Mouse (Mus musculus) thymus, postnatal 25 days (tissue): ENCODE measurements around the gene Ndufs5.

Experiments
- DNase-seq: peaks from one replicate; pipeline ENCODE4 v3.0.0; 2022

The Ndufs5 gene

DNA sequence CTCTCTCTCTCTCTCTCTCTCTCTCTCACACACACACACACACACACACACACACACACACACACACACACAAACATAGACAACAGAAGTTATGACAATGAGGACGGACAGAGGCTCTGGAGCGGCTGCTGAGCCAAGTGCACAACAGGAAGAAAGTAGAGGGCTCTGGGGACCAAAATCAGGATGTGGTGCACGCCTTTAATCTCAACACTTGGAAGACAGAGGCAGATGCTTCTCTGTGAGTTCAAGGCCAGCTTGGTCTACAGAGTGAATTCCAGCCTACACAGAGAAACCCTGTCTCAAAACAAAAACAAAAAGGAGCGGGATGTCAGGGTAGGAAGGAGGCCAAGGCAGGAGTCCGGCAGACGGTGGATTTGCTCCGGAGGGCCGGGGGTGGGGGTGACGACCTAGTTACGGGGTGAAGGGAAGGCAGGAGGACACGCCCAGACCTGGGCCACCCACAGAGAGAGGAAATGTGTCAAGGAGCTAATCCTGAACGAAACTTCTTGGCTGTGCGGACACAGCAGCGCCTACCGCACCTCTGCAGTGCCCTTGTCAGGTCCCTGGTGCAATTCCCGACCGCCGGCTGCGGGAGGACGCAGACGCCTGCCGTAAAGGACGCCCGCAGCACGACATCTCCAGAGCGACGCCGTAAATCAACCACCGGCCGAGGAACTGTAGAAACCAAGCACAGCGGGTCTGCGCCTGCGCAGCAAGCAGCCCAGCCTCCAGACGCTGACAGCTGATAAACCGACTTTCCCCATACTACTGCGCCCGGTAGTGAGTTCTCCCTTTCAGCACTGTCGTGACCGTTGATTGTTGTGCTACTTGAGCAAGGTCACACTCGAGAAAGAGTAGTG lies at the start of gene Ndufs5:
TSS of gene Ndufs5 (minus strand) at position 629 of the 860 bp plus-strand sequence.
- peak; percentile 96 for DNase-seq

DNA sequence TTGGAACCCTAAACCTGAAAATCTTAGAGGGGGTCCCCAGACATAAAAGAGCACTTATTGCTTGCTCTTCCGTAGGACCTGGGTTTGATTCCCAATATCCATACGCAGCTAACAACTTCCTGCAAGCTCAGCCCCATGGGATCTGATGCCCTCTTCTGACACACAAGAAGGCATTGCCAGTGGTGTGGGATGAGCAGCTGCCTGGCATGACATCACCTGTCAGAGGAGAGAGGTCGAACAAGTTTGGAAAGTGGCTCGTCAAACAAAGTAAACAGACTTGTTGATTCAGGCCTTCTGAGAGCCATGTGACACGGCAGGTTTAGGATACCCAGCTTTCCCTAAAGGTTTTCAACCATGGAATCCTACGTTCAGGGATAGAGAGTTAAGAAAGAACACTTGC lies 47.1 kb upstream of the Ndufs5 start:
- DNase-seq, result no peak

DNA sequence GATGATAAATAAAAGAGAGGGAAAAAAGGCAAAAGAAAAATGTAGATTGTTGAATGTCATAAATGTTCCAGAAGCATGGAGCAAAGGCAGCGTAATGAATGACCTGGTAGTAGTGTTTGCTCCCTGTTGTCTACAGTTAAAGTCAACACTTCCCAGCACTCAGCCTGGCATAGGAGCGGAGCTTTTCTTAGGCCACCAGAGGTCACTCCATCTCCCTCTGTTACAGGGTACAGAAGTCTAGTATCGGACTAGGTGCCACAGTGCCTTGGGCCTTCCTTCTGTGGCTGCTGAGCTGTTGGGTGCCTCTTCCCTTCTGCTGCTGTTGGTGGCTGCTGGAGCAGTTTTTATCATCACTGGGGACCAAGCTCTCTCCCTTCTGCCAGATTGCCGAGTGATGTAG lies 40.3 kb upstream of the Ndufs5 start:
- DNase-seq, result no peak

DNA sequence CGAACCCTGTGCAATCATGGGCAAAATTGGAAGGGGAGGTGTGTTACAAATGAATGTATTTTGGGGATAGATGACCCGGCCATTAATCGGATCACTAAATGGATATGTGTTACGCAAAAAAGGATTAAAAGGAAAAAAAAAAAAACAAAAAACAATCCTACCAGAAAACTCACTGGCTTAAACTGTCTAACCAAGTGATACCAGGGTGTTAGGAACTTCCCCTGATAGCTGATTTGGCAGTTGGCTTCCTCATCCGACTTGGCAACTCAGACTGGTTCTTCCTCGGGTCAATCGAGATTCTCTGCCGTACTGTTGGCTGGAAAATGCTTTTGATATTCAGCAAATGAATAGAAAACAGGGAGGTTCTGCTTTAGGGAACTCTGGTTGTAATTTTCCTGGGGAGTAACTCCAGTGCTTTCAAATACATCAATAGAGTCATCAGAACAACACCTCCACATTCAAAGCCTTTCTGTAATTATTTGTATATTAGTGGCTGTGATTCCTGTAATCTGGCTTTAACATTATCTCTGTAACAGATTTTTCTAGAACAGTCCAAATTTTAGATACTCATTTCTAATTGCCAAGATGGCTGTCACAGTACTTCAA lies 32.8 kb upstream of the Ndufs5 start:
- DNase-seq, result peak; percentile 10

DNA sequence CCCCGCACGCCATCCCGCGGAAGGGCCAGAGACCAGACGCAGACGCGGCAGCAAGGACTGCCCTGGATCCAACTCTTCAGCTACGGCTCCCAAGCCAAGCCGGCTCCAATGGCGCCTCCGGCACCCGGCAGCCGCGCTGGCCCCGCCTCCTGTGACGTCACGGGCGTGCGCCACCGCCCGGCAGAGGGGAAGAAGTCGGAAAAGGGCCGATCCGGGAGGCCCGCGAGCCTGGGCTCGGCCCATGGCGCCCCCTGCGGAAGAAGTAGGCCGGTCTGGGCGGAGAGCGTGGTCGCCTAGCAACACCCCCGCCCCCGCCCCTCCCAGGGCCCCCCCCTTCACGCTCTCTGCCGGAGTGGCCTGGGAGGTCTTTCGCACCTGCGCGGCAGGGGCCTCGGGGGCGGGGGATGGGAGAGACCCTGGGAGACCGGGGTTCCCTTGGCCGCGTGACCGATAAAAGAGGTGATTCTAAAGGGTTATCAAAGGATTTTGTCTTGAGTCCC lies 32.2 kb upstream of the Ndufs5 start, which contains the start of gene Akirin1:
TSS of gene Akirin1 (minus strand) at position 194 of the 500 bp plus-strand sequence.
- DNase-seq, result peak; percentile 99

DNA sequence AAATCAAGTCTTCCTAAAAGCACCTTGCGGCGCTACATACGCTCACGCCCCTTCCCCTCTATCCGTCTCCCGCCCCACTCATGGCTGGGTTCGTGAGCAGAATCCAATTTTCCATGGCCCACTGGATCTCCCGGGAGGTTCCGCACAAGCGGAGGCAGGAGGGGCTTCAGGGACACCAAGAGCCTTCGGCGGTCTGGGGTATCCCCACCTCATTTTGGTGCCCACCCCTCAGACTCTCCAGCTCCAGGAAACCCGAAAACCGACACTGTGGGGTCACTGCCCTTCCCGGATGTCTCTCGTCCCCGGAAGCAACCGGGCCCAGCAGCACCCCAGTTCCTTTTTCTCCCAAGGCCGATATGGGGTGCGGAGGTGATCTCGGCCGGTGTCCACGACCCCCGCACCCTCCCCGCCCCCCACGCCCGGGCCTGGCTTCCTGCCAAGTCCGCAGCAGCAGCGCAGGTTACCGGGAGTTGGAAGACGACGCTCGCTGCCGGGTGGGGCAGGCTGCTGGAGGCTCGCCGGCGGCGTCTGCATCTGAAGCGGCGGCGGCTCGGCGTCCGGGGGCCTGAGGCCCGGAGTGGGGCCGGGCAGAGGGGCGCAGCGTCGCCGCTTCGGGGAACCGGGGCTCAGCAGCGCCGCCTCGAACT lies 31.6 kb upstream of the Ndufs5 start:
- peak; percentile 51 for DNase-seq

DNA sequence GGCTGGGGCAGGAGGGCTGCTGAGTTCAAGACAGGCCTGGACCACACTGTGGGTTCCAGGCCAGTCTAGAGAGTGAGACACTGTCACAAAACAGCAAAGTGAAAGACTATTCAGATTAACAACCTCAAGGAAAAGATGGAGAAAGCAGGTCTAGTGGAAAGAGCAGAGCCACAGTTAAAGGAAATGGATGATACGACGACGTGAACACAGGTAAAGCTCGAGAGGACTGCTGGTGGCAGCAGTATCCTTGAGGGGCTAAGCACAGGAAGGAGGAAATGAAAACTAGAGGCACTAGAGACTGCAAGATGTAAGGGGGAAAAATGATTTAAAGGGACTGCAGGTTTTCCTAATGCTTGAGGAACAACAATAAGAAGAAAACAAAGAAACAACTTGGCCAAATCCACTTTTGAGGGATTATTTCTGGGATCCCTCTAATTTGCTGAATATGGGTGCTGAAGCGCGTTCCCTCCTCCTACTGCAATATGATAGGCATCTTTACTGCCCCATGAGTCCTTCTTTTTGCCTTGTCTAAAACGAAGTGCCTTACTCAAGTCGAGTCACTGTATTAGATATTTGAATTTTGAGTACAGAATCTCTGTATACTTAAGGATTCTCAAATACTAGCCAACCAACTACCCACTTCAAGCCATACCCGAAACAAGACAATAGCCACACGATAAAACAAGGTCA lies 30.9 kb upstream of the Ndufs5 start:
- peak; percentile 11 for DNase-seq

DNA sequence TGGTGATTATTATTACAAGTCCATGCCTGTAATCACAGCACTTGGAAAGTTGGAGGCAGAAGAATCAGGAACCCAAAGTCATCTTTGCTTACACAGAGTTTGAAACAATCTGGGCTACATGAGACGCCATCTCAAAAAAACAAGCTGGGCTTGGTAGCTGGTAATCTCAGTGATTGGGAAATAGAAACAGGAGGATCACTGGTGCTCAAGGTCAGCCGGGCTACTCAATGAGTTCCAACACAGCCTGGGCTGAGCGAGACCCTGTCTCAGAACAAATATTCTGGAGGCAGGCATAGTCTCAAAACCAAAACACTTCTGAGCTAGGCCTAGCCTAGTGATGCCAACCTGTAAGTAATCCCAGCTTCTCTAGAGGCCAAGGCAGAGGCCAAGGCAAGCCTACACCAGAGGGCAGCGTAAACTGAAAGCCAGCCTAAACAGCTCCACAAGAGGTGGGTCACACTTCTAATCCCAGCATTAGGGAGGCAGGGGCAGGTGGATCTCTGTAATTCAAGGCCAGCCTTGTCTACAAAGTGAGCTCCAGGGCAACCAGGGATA lies 27.3 kb upstream of the Ndufs5 start:
- DNase-seq, result no peak

DNA sequence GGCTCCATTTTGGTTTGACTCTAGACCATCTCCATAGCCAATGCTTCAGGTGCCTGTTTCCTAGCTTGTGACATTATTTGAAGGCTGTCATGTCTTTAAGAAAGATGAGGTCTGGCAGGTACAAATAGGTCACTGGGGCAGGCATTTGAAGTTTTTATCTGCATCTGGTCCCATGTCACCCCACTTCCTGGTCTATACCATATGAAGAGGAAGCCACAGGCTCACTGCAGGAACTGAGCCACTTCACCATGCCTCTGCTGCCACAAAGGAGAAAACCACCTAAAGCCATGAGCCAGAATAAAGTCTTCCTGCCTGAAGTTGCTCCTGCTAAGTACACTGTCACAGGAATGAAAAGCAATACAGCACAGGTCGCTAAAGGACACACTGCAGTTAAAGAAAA lies 24.9 kb upstream of the Ndufs5 start:
- DNase-seq, result peak; percentile 23

DNA sequence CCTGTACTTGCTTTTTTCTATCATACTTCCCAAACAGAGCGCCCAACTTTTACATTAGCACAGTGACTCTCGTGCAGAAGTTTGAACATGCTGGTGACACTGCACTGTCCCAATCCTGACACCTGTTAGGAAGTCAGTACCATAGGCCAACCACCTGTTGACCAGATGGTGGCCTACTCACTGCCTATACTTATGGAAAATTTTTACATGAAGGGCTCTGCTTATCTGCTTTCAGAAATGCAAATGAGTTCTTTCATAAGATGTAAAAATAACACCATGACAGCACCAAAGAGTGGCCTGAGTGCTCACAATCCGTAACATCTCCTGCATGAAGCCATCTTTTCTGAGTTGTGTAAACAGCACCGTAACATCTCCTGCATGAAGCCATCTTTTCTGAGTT lies 20.7 kb upstream of the Ndufs5 start:
- no peak for DNase-seq

DNA sequence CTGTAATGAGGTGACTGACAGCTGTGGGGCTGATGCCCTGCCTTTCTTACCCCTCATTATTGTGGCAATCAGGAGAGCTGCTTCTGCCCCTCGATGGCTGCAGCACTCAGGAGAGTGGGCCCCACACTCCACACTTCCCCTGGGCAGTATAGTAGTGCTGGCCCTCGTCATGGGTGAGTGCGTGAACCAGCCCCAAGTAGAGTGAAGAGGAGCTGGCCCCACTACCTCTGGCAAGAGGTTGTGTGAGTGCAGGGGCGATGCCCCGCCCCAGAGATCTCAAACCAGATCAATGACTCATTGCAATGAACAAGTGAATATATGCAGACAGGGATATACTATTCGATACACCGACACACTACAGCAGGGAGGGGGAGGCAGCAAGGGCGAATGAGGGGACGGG lies 15.5 kb upstream of the Ndufs5 start:
- no peak for DNase-seq

DNA sequence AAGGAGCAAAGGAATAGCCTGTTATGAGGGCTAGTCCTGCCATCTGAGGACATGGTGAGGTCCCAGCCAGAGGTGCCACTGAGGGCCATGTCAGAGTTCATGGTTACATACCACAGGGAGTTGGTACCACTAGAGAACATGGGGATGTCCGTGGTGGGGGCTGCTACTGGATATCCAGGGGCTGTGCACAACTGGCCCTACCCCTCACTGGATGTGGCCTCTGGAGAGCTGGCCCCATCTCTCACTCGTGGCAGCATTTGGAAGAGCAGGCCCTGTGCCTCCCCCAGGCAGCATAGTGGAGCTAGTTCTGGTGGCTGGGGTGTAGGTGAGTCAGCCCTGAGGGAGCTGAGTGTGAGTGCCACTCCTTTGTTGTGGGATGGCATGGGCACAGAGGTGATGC lies 14.9 kb upstream of the Ndufs5 start:
- DNase-seq, result no peak

DNA sequence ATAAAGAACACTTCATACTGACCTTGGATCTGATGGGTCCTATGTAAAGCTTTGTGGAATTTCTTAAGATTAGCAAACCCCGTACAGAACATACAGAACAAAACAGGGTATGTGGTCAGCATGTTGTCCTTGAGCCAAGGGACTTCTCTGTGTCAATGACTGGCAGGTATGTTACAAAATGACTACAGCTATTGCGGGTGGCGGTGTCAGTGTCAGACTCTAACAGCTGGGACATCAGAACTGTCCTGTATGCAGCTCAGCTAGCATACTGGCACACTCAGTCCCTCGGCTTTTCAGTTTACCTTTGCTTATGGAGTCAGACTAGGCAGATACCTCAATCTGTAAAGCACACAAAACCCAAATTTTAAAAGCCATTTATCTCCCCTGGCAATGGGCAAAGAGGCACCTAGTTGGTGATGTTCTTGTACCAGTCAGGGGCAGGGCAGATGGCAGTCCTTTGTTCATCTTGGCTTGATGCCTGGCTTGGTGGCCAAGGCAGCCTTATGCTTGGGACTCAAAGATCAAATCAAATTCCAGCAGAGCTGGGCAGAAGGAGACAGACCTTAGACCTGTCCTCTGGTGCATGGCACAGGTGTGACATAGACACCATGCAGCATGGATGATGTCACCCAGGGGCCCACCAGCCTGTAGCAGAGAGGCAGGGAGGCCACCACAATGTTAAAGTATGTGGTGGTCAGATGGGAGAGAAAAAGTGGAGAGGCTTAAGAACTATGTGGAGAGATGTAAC lies 14.3 kb upstream of the Ndufs5 start:
- DNase-seq, result no peak

DNA sequence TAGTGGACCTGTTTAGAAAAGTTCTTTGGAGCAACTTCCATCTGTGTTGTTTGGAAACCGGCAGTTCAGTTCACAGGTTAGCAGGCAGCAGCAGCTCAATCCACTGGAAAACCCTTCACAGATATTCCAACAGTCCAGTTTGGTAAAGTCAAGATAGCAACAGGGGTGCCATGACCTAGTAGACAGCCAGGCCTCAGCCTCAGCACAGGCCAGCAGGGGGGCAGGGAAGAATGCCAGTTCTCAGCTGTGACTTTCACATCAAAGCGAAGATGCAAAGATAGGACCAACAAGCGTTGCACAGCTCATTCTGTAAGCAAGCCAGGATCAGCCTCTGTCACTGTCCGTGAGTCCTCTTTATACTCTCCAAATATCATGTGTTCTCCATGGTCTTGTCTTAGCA lies 3.8 kb upstream of the Ndufs5 start:
- no peak for DNase-seq

DNA sequence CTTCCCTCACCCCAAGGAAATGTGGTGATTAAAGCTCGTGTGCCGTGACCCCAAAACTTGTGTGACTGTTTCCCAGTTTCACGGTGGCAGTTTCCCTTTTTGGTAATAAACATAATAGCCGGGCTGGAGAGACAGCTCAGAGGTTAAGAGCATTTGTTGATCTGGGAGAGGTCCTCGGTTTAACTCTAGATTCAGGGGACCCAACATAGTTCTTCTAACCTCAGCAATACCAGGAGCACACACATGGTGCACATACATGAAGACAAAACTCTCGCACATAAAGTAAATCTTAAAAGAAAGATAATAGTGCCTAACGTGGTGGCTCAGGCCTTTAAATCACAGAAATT lies 405 bp upstream of the Ndufs5 start:
- no peak for DNase-seq

DNA sequence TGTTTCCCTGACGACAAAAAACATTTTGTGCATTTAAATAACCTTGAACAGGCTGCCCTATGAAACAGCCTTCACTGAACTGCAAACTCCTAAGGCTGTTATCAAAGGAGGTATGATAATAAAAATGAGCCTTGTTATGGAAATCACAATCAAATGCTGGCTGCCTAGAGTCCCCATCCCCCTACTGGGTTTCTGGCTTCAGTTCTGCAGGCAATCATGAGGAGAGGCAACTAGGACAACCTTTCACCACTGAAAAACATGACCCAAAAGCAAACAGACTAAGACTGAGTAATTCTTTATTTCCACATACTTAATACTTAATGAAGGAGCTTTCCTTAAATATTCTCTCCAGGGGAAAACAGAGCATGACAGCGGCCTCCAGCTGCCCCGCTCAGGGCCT lies 5.6 kb downstream of the Ndufs5 start:
- no peak for DNase-seq

DNA sequence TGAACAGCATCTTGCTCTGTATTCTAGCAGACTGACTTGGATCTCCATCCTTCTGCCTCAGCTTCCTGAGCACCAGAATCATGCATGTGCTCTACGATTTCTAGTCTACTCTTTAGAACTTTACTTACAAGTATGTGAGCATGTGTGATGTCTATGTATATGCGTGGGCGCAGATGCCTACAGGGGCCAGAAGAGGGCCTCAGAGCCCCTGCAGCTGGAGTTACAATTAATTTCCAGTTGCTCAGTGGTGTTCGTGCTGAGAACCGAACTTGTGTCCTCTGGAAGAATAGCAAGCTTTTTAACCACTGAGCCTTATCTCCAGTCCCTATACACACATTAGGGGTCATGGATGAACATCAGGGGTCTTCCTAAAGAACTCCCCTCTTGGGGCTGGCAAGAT lies 10.7 kb downstream of the Ndufs5 start:
- no peak for DNase-seq

DNA sequence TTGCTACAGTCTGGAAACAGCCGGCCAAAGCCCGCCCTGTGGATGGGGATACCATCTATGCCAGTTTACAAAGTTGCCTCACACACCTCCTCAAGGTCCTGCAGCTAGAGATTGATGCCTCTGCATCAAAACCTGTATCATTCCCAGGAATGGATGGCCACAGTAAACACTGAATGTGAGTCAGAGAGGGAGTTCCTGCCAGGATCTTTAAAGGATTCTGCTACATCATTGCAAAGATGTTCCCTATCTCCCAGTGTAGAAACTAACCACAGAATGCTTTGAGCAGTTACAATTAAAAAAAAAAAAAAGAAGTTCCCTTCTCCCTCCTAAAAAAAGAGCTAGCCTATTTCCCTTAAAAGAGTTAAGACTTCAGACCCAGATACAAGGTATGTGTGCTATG lies 12.7 kb downstream of the Ndufs5 start:
- DNase-seq, result no peak

DNA sequence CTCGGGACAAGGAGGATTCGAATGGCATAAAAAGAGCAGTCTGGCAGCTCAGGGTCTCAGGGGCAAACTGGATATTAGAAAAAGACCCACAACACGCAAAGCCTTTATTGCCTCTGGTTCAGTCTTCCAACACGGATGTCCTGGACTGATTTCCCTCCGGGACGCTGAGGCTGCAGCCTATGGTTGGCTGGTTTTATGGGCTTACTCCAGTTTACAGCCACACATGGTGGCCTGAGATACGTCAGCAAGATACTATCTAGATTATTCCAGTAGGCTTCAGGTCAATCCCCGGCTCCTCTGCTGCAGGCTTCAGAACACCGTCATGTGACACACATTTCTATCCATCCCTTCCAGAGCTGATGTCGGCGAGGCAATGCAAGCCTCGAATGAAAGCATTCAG lies 24.6 kb downstream of the Ndufs5 start:
- no peak for DNase-seq

DNA sequence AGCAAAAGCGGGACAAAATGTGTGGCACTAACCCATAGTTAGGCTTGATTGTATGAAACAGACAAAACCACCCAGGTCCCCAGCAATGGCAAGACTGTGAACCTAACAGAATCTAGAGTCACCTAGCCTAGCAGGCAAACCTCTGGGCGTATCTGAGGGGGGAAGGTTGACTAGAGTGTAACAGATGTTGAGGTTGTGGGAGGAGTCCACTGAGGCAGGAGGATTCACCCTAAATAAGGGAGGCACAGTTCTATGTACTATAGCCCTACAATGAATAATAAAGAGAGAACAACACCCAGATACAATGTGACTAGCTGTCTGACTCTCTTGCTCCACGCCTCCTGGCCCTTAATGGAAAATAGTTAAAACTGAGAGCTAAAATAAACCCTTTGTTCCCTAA lies 25.9 kb downstream of the Ndufs5 start:
- no peak for DNase-seq

DNA sequence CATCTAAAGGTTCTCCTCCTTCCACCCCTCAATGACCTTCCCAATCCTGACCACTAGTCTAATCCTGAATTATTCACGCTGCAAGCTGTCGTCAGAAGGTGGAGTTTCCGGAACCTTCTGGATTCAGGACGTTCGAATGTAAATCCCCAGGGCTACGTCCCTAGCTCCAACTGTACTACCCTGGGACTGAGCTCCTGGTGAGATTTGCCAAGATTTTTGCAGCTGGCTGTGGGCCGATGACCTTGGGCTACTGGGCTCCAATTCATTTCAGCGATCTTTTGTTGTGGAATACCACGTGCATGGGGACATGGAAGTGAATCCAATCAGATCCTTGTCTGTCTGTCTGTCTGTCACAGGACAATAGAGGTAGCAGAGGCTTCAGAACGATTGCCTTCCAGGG lies 27.7 kb downstream of the Ndufs5 start:
- no peak for DNase-seq
